Mouse (Mus musculus) brain, embryonic 14.5 days (tissue): ENCODE measurements at regions not wholly inside any gene's neighbourhood (a gene's known extent, or its start where the extent isn't known, plus 50 kb on each side); places are given as distances from the start of the nearest gene placed in this dataset.

Experiments
- CTCF ChIP-seq: fragments of 200-500 bp; IDR thresholded peaks from 2 replicates; pipeline ENCODE4 v1.5.1; 2012; ENCODE audit warnings: inconsistent platforms, mild to moderate bottlenecking, moderate library complexity, borderline replicate concordance; ENCODE audit not compliant: insufficient read depth, insufficient read length; ENCODE audit errors: extremely low read depth
- POLR2A ChIP-seq: fragments of 200-500 bp; IDR thresholded peaks from 2 replicates; pipeline ENCODE4 v1.6.1; 2012; ENCODE audit warnings: mild to moderate bottlenecking, inconsistent platforms, borderline replicate concordance; ENCODE audit not compliant: poor library complexity, insufficient read depth, insufficient read length, severe bottlenecking; ENCODE audit errors: extremely low read depth

DNA sequence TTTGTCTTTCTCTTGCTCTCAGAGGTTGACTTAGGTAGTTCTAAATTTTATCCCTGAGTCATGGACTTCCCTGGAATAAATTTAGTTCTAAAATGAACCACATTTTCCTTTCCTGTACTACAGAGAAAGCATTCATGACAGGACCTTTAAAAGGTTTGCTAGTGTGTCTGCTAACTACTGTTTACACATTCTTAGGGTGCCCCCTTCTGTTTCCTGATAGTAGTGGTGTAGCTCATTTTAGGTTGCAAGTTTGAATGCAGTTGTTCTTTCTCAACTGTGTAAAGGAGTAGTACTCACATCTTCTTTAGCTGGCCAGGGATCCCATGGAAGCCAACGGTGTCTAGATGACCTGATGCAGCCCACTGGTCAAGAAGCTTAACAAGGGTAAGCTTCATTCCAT is 86.1 kb upstream of the Synpr start:
- TF ChIP-seq POLR2A: no peak
- peak; percentile 43; the same call in 1 of the 2 replicates for TF ChIP-seq CTCF
